Mouse (Mus musculus): ENCODE measurements around the gene Homer3. TPM values are rescaled to one million over a fixed set of nuclear protein-coding genes. Genes with fewer than 3 reads are reported as not detected.

Gene Homer3
- polyA plus RNA-seq, 1 experiment from 2014 or later, result 37.2 TPM

DNA sequence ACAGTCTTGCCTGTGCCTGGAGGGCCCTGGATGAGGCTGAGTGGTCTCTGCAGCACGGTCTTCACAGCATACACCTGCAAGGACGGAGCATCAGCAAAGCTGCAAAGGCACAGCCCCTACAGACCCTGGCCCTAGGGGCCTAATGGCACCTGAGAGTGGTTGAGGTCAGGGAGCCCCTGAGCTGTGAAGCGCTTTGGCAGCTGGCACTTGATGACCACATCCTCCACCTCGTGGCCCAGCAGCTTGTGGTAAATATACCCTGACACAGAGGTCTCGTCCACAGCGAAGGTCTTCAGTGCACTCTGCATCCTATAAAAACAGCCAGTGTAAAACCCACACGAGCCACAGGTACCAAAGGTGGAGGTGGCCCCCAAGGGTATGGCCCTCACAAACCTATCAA is 56.3 kb downstream of the Homer3 start:
- H3K9ac ChIP-seq, result no peak overlapping the region
- H3K4me3 ChIP-seq, result no peak overlapping the region
- 84% methylated on average over 7 of the region's 7 CpGs for WGBS
- no peaks in the 10 kb centered on the region for H3K27me3 ChIP-seq (replicated peaks)
- H3K27ac ChIP-seq (replicated peaks), result no peak overlapping the region
- H3K9me3 ChIP-seq, result no peaks in the 10 kb centered on the region
- H3K4me2 ChIP-seq, result no peak overlapping the region
- peaks cover 100% of the 10 kb centered on the region for H3K36me3 ChIP-seq
- no peak for ATAC-seq (ENCODE audit: extremely low read depth, insufficient number of reproducible peaks, low FRiP score, low TSS enrichment)
- H3K4me1 ChIP-seq, result peaks cover 11% of the 10 kb centered on the region

DNA sequence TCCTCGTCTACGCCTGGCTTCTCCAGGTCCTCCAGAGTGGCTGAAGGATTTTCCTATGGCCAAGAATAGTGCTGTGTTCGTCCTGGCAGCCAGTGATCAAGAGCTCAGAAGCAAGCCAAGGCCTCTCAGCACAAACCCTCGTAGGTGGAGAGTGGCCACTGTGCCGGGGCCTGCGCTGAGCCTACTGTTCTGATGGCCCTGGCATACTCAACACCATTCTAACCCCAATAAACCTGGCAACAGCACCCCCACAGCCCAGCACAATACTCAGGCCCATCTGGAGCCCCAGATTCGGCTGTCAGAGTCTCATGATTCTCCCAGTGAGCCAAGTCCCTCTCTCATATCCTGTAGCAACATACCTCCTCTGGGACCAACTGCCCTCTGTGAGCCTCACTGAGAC is 58.0 kb downstream of the Homer3 start:
- Histone ChIP-seq H3K4me3 (no peak overlapping the region), H3K9me3 (no peaks in the 10 kb centered on the region), H3K27me3 (replicated peaks) (no peaks in the 10 kb centered on the region), H3K4me2 (no peak overlapping the region), H3K27ac (replicated peaks) (no peak overlapping the region), H3K9ac (no peak overlapping the region), H3K36me3 (peaks cover 88% of the 10 kb centered on the region), H3K4me1 (peaks cover 24% of the 10 kb centered on the region)
- 81% methylated on average over 7 of the region's 7 CpGs for whole genome bisulfite sequencing
- ATAC-seq (ENCODE audit: extremely low read depth, insufficient number of reproducible peaks, low FRiP score, low TSS enrichment), result no peak

DNA sequence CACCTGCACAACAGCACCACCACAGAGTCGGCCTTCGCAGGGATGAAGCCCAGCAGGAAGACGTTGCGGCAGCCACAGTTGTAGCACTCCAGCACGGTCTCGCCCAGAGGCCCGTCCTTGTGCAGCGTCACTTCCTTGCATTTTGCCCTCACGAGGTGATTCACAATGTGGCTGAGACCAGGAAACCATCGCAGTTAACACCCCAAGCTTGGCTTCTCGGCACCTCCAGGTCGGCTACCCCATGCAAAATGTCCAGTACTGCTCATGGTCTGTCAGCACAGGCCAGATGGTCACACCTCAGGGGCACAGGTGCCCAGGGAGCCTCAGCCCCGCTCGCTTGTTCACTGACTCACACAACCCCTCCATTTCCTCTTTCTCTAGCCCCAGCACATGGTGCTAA is 59.4 kb downstream of the Homer3 start:
- WGBS, result 88% methylated on average over 14 of the region's 14 CpGs
- Histone ChIP-seq H3K36me3 (peaks cover 82% of the 10 kb centered on the region), H3K4me3 (no peak overlapping the region), H3K9me3 (no peaks in the 10 kb centered on the region), H3K4me1 (peaks cover 24% of the 10 kb centered on the region), H3K27ac (replicated peaks) (no peak overlapping the region), H3K27me3 (replicated peaks) (no peaks in the 10 kb centered on the region), H3K9ac (no peak overlapping the region), H3K4me2 (no peak overlapping the region)
- ATAC-seq (ENCODE audit: extremely low read depth, insufficient number of reproducible peaks, low FRiP score, low TSS enrichment), result no peak

DNA sequence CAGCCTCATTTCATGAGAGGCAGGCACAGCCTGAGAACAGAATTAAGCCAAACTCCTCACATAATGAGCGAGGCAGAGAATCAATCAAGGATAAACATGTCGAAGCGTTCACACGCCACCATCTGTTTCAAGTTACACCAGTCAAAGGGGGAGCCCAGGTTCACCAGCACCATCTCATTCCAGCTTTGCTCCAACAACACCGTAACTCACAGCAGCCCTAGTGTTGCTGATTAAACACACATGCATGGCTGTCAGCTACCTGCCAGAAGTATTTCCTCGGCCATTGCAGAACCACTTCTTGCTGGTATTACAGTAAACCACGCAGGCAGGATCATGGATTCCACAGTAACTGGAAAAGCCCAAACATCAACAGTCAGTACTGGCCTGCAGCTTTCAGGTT is 60.4 kb downstream of the Homer3 start:
- H3K9ac ChIP-seq, result no peak overlapping the region
- H3K9me3 ChIP-seq, result no peaks in the 10 kb centered on the region
- H3K27me3 ChIP-seq (replicated peaks), result no peaks in the 10 kb centered on the region
- H3K4me3 ChIP-seq, result no peak overlapping the region
- WGBS, result 90% methylated on average over 7 of the region's 7 CpGs
- H3K4me1 ChIP-seq, result peaks cover 30% of the 10 kb centered on the region
- peaks cover 77% of the 10 kb centered on the region for H3K36me3 ChIP-seq
- H3K27ac ChIP-seq (replicated peaks), result no peak overlapping the region
- no peak overlapping the region for H3K4me2 ChIP-seq
- no peak for ATAC-seq (ENCODE audit: extremely low read depth, insufficient number of reproducible peaks, low FRiP score, low TSS enrichment)

DNA sequence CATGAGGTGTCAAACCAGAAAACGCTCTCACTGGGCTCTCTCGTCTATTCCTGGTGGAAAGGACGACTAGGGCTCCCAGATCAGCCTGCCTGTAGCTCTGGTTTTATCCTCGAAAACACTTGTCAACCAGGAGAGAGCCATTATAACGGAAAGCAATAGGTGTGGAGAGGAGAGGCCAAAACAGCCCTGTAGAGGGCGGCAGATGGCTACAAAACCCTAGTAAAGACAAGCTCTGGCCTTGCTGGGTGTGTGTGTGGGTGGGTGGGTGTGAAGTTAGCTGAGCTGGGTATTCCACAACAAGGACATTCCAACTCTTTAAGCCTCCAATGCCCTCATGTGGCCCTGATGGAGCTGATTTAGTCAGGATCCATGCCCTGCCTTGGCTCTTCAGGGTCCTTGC is 61.1 kb downstream of the Homer3 start:
- Histone ChIP-seq H3K9me3 (no peaks in the 10 kb centered on the region), H3K9ac (no peak overlapping the region), H3K4me3 (no peak overlapping the region), H3K36me3 (peaks cover 77% of the 10 kb centered on the region), H3K27ac (replicated peaks) (no peak overlapping the region), H3K4me2 (no peak overlapping the region), H3K27me3 (replicated peaks) (no peaks in the 10 kb centered on the region), H3K4me1 (peaks cover 35% of the 10 kb centered on the region)
- ATAC-seq (ENCODE audit: extremely low read depth, insufficient number of reproducible peaks, low FRiP score, low TSS enrichment), result no peak
- 60% methylated on average over 6 of the region's 6 CpGs for WGBS

Other genes starting within 250 kb of the Homer3 start
- 34.9 and 36.0 TPM in 2 replicates for gene Mau2, start 240.1 kb upstream of the Homer3 start, polyA plus RNA-seq (2015; fragmentation: Nextera tagmentation; extraction: Ambion mirVana)
- 31.1 and 32.6 TPM in 2 replicates for gene Sugp1, start 240.0 kb upstream of the Homer3 start, polyA plus RNA-seq (2015; fragmentation: Nextera tagmentation; extraction: Ambion mirVana)
- gene Tm6sf2, start 209.9 kb upstream of the Homer3 start, polyA plus RNA-seq (2015; fragmentation: Nextera tagmentation; extraction: Ambion mirVana), result 1.1 and 1.6 TPM in 2 replicates
- gene Hapln4, start 199.4 kb upstream of the Homer3 start, polyA plus RNA-seq (2015; fragmentation: Nextera tagmentation; extraction: Ambion mirVana), result 0.12 and 0.23 TPM in 2 replicates
- 0.17 and 0.36 TPM in 2 replicates for gene Ncan, start 162.0 kb upstream of the Homer3 start, polyA plus RNA-seq (2015; fragmentation: Nextera tagmentation; extraction: Ambion mirVana)
- gene Nr2c2ap, start 151.5 kb upstream of the Homer3 start, polyA plus RNA-seq (2015; fragmentation: Nextera tagmentation; extraction: Ambion mirVana), result 30.5 and 34.3 TPM in 2 replicates
- gene Rfxank, start 143.7 kb upstream of the Homer3 start, polyA plus RNA-seq (2015; fragmentation: Nextera tagmentation; extraction: Ambion mirVana), result 15.1 and 17.0 TPM in 2 replicates
- gene Borcs8, start 143.3 kb upstream of the Homer3 start, polyA plus RNA-seq (2015; fragmentation: Nextera tagmentation; extraction: Ambion mirVana), result 36.1 and 40.0 TPM in 2 replicates
- 0.15 and 0.40 TPM in 2 replicates for gene Mef2b, start 143.1 kb upstream of the Homer3 start, polyA plus RNA-seq (2015; fragmentation: Nextera tagmentation; extraction: Ambion mirVana)
- gene Tmem161a, start 110.5 kb upstream of the Homer3 start, polyA plus RNA-seq (2015; fragmentation: Nextera tagmentation; extraction: Ambion mirVana), result 91.8 and 104 TPM in 2 replicates
- 8.0 and 8.3 TPM in 2 replicates for gene Slc25a42, start 70.5 kb upstream of the Homer3 start, polyA plus RNA-seq (2015; fragmentation: Nextera tagmentation; extraction: Ambion mirVana)
- 23.2 and 24.3 TPM in 2 replicates for gene Sugp2, start 48.6 kb upstream of the Homer3 start, polyA plus RNA-seq (2015; fragmentation: Nextera tagmentation; extraction: Ambion mirVana)
- gene Armc6, start 48.4 kb upstream of the Homer3 start, polyA plus RNA-seq (2015; fragmentation: Nextera tagmentation; extraction: Ambion mirVana), result 20.6 and 20.7 TPM in 2 replicates
- gene Ddx49, start 19.7 kb downstream of the Homer3 start, polyA plus RNA-seq (2015; fragmentation: Nextera tagmentation; extraction: Ambion mirVana), result 32.6 and 34.1 TPM in 2 replicates
- gene Cope, start 19.7 kb downstream of the Homer3 start, polyA plus RNA-seq (2015; fragmentation: Nextera tagmentation; extraction: Ambion mirVana), result 294 and 344 TPM in 2 replicates
- 1.9 and 2.6 TPM in 2 replicates for gene Cers1, start 32.9 kb downstream of the Homer3 start, polyA plus RNA-seq (2015; fragmentation: Nextera tagmentation; extraction: Ambion mirVana)
- gene Gdf1, start 47.0 kb downstream of the Homer3 start, polyA plus RNA-seq (2015; fragmentation: Nextera tagmentation; extraction: Ambion mirVana), result 0.74 and 0.99 TPM in 2 replicates
- gene Upf1, start 70.5 kb downstream of the Homer3 start, polyA plus RNA-seq (2015; fragmentation: Nextera tagmentation; extraction: Ambion mirVana), result 11.3 and 12.2 TPM in 2 replicates
- 3.5 TPM in 2 replicates for gene Comp, start 90.7 kb downstream of the Homer3 start, polyA plus RNA-seq (2015; fragmentation: Nextera tagmentation; extraction: Ambion mirVana)
- gene Crtc1, start 156.8 kb downstream of the Homer3 start, polyA plus RNA-seq (2015; fragmentation: Nextera tagmentation; extraction: Ambion mirVana), result 9.7 and 12.4 TPM in 2 replicates
- gene Klhl26, start 194.1 kb downstream of the Homer3 start, polyA plus RNA-seq (2015; fragmentation: Nextera tagmentation; extraction: Ambion mirVana), result 11.2 and 12.4 TPM in 2 replicates
- 0.45 and 0.76 TPM in 2 replicates for gene Tmem59l, start 204.5 kb downstream of the Homer3 start, polyA plus RNA-seq (2015; fragmentation: Nextera tagmentation; extraction: Ambion mirVana)
- 3.7 and 5.5 TPM in 2 replicates for gene Crlf1, start 210.3 kb downstream of the Homer3 start, polyA plus RNA-seq (2015; fragmentation: Nextera tagmentation; extraction: Ambion mirVana)
- 116 and 125 TPM in 2 replicates for gene Rex1bd, start 223.9 kb downstream of the Homer3 start, polyA plus RNA-seq (2015; fragmentation: Nextera tagmentation; extraction: Ambion mirVana)
- 842 and 891 TPM in 2 replicates for gene Uba52, start 228.0 kb downstream of the Homer3 start, polyA plus RNA-seq (2015; fragmentation: Nextera tagmentation; extraction: Ambion mirVana)
- 240 and 251 TPM in 2 replicates for gene Fkbp8, start 244.9 kb downstream of the Homer3 start, polyA plus RNA-seq (2015; fragmentation: Nextera tagmentation; extraction: Ambion mirVana)
- 65.8 and 71.2 TPM in 2 replicates for gene Kxd1, start 245.1 kb downstream of the Homer3 start, polyA plus RNA-seq (2015; fragmentation: Nextera tagmentation; extraction: Ambion mirVana)